Mouse (Mus musculus): ENCODE data around the gene Nudt2. TPM values are rescaled to one million over a fixed set of nuclear protein-coding genes. Genes with fewer than 3 reads are reported as not detected.
A peak's percentile ranks its signal among the peaks of the same experiment; 100 is the strongest.
"Not testable (repeated sequence)": the region's sequence is repeated elsewhere in the genome, so short reads cannot be mapped to it uniquely, and the experiment has no call there.

Nudt2 gene
- 3.0 and 13.7 TPM in 2 replicates for polyA plus RNA-seq (2012; ENCODE audit: insufficient read depth, low replicate concordance)

- no peak for TF ChIP-seq FLI1 (IDR thresholded peaks at IDR 0.05; ENCODE audit: low read length)
- TF ChIP-seq GATA1 (IDR thresholded peaks at IDR 0.05; ENCODE audit: borderline replicate concordance, low read length), result no peak
- Histone ChIP-seq H3K4me3 (replicated peaks) (peak within 1 kb of the TSS; percentile 98), H3K27me3 (replicated peaks) (no peaks in the 10 kb centered on the region), H3K9me3 (no peaks in the 10 kb centered on the region), H3K4me1 (peaks cover 40% of the 10 kb centered on the region), H3K36me3 (replicated peaks; ENCODE audit: low read length) (peaks cover 12% of the 10 kb centered on the region)
Observed at GRCm38 (mm10) chr4:41464345-41465286, at the start of gene Nudt2, which contains the start of gene Kif24. Gene Nudt2 (plus strand): TSS chr4:41465151. Gene Kif24 (minus strand): TSS chr4:41464887.

GRCm38 (mm10) chr4:41416966-41417365, 48.0 kb upstream of the Nudt2 start:
- TF ChIP-seq GATA1 (IDR thresholded peaks at IDR 0.05; ENCODE audit: borderline replicate concordance, low read length), result no peak
- no peak for TF ChIP-seq FLI1 (IDR thresholded peaks at IDR 0.05; ENCODE audit: low read length)

GRCm38 (mm10) chr4:41438931-41439330, 26.0 kb upstream of the Nudt2 start:
- no peak overlapping the region for H3K4me3 ChIP-seq (replicated peaks)
- no peaks in the 10 kb centered on the region for H3K9me3 ChIP-seq
- H3K36me3 ChIP-seq (replicated peaks; ENCODE audit: low read length), result peaks cover 59% of the 10 kb centered on the region
- peaks cover 14% of the 10 kb centered on the region for H3K4me1 ChIP-seq
- no peak for TF ChIP-seq GATA1 (IDR thresholded peaks at IDR 0.05; ENCODE audit: borderline replicate concordance, low read length)
- TF ChIP-seq FLI1 (IDR thresholded peaks at IDR 0.05; ENCODE audit: low read length), result no peak
- no peaks in the 10 kb centered on the region for H3K27me3 ChIP-seq (replicated peaks)

More at GRCm38 (mm10) chr4:41416966-41417365, 48.0 kb upstream of the Nudt2 start:
- no peaks in the 10 kb centered on the region for H3K27me3 ChIP-seq (replicated peaks)
- H3K36me3 ChIP-seq (replicated peaks; ENCODE audit: low read length), result peaks cover 55% of the 10 kb centered on the region
- H3K9me3 ChIP-seq, result no peaks in the 10 kb centered on the region
- H3K4me1 ChIP-seq, result peaks cover 3% of the 10 kb centered on the region; the same call in 1 of the 2 replicates
- H3K4me3 ChIP-seq (replicated peaks), result no peak overlapping the region

- H3K4me1 ChIP-seq, result peaks cover 5% of the 10 kb centered on the region; the same call in 1 of the 2 replicates
- no peak overlapping the region for H3K4me3 ChIP-seq (replicated peaks)
- H3K9me3 ChIP-seq, result no peaks in the 10 kb centered on the region
- no peaks in the 10 kb centered on the region for H3K27me3 ChIP-seq (replicated peaks)
- no peak for TF ChIP-seq GATA1 (IDR thresholded peaks at IDR 0.05; ENCODE audit: borderline replicate concordance, low read length)
- no peak for TF ChIP-seq FLI1 (IDR thresholded peaks at IDR 0.05; ENCODE audit: low read length)
- H3K36me3 ChIP-seq (replicated peaks; ENCODE audit: low read length), result peaks cover 57% of the 10 kb centered on the region
Observed at GRCm38 (mm10) chr4:41442790-41443302, 22.1 kb upstream of the Nudt2 start.

DNA sequence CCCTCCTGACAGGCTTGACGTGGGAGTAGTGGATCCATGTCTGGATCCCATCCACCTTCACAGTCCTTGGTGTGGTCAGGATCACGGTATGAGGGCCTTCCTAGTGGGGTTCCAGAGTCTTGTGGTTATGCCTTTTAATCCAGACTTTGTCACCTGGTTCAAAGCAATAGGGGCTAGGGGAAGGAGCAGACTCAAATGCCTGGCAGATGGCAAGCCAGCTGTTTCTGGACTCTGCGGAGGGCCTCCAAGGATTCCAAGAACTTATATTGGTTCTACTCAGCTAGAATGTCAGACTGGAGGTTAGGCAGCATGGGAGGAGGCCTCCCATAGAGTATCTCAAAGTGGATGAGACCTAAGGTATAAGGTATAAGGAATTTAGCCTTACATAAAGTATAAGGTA, 17.4 kb upstream of the Nudt2 start:
- Histone ChIP-seq H3K4me1 (no peaks in the 10 kb centered on the region; the same call in 1 of the 2 replicates), H3K27me3 (replicated peaks) (no peaks in the 10 kb centered on the region), H3K9me3 (no peaks in the 10 kb centered on the region), H3K36me3 (replicated peaks; ENCODE audit: low read length) (peaks cover 72% of the 10 kb centered on the region), H3K4me3 (replicated peaks) (no peak overlapping the region)
- TF ChIP-seq GATA1 (IDR thresholded peaks at IDR 0.05; ENCODE audit: borderline replicate concordance, low read length) (no peak), FLI1 (IDR thresholded peaks at IDR 0.05; ENCODE audit: low read length) (no peak)

DNA sequence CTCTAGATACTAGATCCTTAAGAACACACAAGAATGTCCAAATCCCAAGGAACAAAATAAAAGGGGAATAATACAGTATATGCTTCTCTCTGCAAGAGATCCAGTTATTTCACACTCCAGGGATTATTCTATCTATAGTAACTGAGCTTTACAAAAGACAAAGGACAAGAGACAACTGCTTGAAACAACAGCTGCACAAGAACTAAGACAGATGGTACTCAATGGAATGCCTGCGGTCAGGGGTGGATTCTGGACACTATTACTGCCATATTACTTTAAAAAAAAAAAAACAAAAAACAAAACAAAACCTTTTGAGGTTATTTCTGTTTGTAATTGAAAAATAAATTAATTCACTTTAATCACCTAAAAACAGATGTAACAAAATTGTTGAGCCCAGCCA, 4.3 kb upstream of the Nudt2 start:
- Histone ChIP-seq H3K9me3 (no peaks in the 10 kb centered on the region), H3K36me3 (replicated peaks; ENCODE audit: low read length) (peaks cover 12% of the 10 kb centered on the region), H3K4me1 (peaks cover 16% of the 10 kb centered on the region), H3K27me3 (replicated peaks) (no peaks in the 10 kb centered on the region), H3K4me3 (replicated peaks) (no peak overlapping the region)
- TF ChIP-seq FLI1 (IDR thresholded peaks at IDR 0.05; ENCODE audit: low read length) (no peak), GATA1 (IDR thresholded peaks at IDR 0.05; ENCODE audit: borderline replicate concordance, low read length) (no peak)

DNA sequence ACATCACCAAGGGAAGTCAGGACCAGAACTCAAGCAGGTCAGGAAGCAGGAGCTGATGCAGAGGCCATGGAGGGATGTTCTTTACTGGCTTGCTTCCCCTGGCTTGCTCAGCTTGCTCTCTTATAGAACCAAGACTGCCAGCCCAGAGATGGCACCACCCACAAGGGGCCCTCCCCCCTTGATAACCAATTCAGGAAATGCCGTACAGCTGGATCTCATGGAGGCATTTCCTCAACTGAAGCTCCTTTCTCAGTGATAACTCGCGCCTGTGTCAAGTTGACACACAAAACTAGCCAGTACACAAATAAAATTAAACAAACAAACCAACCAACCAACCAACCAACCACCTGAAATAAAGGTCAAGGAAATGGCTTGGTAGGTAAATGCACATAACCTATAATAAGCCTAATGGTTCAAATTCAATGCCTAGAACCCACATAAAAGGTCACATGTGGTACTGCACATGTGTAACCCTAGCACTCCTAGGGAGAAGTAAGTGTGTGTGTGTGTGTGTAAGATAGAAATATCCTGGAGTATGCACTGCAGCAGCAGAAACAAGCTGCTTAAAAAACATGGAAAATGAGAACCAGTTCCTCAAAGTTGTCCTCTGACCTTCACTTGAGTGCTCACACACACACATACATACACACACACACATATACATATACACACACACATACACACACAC, 1.8 kb upstream of the Nudt2 start:
- peak overlapping the region; percentile 98 for H3K4me3 ChIP-seq (replicated peaks)
- H3K27me3 ChIP-seq (replicated peaks); H3K9me3 ChIP-seq: not testable (repeated sequence)
- peaks cover 12% of the 10 kb centered on the region for H3K36me3 ChIP-seq (replicated peaks; ENCODE audit: low read length)
- H3K4me1 ChIP-seq, result peaks cover 29% of the 10 kb centered on the region

- Histone ChIP-seq H3K9me3 (no peaks in the 10 kb centered on the region), H3K4me1 (peaks cover 40% of the 10 kb centered on the region), H3K4me3 (replicated peaks) (peak overlapping the region; percentile 98), H3K27me3 (replicated peaks) (no peaks in the 10 kb centered on the region), H3K36me3 (replicated peaks; ENCODE audit: low read length) (peaks cover 15% of the 10 kb centered on the region)
- no peak for TF ChIP-seq FLI1 (IDR thresholded peaks at IDR 0.05; ENCODE audit: low read length)
- TF ChIP-seq GATA1 (IDR thresholded peaks at IDR 0.05; ENCODE audit: borderline replicate concordance, low read length), result no peak
Observed at GRCm38 (mm10) chr4:41465287-41465665, 325 bp downstream of the Nudt2 start.

DNA sequence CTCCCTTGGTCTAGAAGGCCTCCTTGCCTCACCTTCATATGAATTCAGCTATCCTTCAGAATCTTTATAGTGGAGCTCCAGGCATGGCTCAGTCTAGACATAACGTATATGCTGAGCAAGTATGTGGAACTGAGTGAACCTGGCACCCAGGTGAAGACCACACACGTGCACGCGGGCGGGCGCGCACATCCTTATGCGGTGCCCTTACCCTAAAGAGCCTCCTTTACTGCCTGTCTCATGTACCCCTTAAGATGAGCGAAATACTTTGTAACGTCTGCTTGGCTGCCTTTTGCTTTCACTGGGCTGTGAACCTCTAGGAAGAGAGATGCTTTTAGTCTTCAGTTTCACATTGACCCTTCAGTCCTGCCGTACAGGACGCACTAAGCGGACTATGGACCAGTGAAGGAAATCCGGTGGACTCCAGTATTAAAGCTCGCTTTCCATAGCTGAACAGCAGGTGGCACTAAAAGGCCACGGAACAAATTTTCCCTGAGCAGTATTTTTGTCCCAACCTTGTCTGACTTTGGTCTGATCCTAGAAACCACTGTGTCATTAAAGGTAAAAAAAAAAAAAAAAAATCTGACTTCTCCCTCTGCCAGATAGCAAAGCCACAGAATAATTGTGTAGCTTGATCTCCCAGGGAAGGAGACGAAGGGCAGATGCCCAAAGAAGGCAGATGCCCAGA, 3.6 kb downstream of the Nudt2 start:
- TF ChIP-seq FLI1 (IDR thresholded peaks at IDR 0.05; ENCODE audit: low read length) (no peak), GATA1 (IDR thresholded peaks at IDR 0.05; ENCODE audit: borderline replicate concordance, low read length) (no peak)
- peaks cover 27% of the 10 kb centered on the region for H3K4me1 ChIP-seq
- H3K36me3 ChIP-seq (replicated peaks; ENCODE audit: low read length), result peaks cover 3% of the 10 kb centered on the region
- H3K4me3 ChIP-seq (replicated peaks), result peak overlapping the region; percentile 29
- no peaks in the 10 kb centered on the region for H3K27me3 ChIP-seq (replicated peaks)
- no peaks in the 10 kb centered on the region for H3K9me3 ChIP-seq
